Mouse (Mus musculus): ENCODE results near the gene Plxdc1.

Plxdc1 gene

GRCm38 (mm10) chr11:97987551-97988526 is 1.6 kb upstream of the Plxdc1 start:
- DNase-seq (ENCODE audit: low read depth, low spot score): peak; percentile 81

GRCm38 (mm10) chr11:97986738-97987465 is 658 bp upstream of the Plxdc1 start:
- no peak for DNase-seq (ENCODE audit: low read depth, low spot score)

GRCm38 (mm10) chr11:97983983-97984382 is 2.3 kb downstream of the Plxdc1 start:
- DNase-seq (ENCODE audit: low read depth, low spot score): no peak

GRCm38 (mm10) chr11:97983506-97983905 is 2.7 kb downstream of the Plxdc1 start:
- no peak for DNase-seq (ENCODE audit: low read depth, low spot score)

- DNase-seq (ENCODE audit: low read depth, low spot score): no peak
Measured at GRCm38 (mm10) chr11:97982721-97983120, 3.5 kb downstream of the Plxdc1 start.

- DNase-seq (ENCODE audit: low read depth, low spot score): no peak
Measured at GRCm38 (mm10) chr11:97980531-97980966, 5.7 kb downstream of the Plxdc1 start.

GRCm38 (mm10) chr11:97979824-97980495 is 6.3 kb downstream of the Plxdc1 start:
- no peak for DNase-seq (ENCODE audit: low read depth, low spot score)

- DNase-seq (ENCODE audit: low read depth, low spot score): no peak
Measured at GRCm38 (mm10) chr11:97978392-97978791, 7.9 kb downstream of the Plxdc1 start.

GRCm38 (mm10) chr11:97977797-97978196 is 8.4 kb downstream of the Plxdc1 start:
- no peak for DNase-seq (ENCODE audit: low read depth, low spot score)

GRCm38 (mm10) chr11:97974746-97975145 is 11.5 kb downstream of the Plxdc1 start:
- no peak for DNase-seq (ENCODE audit: low read depth, low spot score)

GRCm38 (mm10) chr11:97974141-97974540 is 12.1 kb downstream of the Plxdc1 start:
- DNase-seq (ENCODE audit: low read depth, low spot score): no peak

GRCm38 (mm10) chr11:97972434-97972833 is 13.8 kb downstream of the Plxdc1 start:
- DNase-seq (ENCODE audit: low read depth, low spot score): no peak

GRCm38 (mm10) chr11:97971232-97971631 is 15.0 kb downstream of the Plxdc1 start:
- DNase-seq (ENCODE audit: low read depth, low spot score): no peak

- no peak for DNase-seq (ENCODE audit: low read depth, low spot score)
Measured at GRCm38 (mm10) chr11:97970771-97971170, 15.5 kb downstream of the Plxdc1 start.

GRCm38 (mm10) chr11:97968385-97968784 is 17.9 kb downstream of the Plxdc1 start:
- DNase-seq (ENCODE audit: low read depth, low spot score): no peak

GRCm38 (mm10) chr11:97967114-97967513 is 19.1 kb downstream of the Plxdc1 start:
- DNase-seq (ENCODE audit: low read depth, low spot score): no peak

GRCm38 (mm10) chr11:97960907-97961306 is 25.3 kb downstream of the Plxdc1 start:
- no peak for DNase-seq (ENCODE audit: low read depth, low spot score)

- DNase-seq (ENCODE audit: low read depth, low spot score): no peak
Measured at GRCm38 (mm10) chr11:97959300-97959680, 27.0 kb downstream of the Plxdc1 start.

GRCm38 (mm10) chr11:97958641-97959299 is 27.5 kb downstream of the Plxdc1 start:
- no peak for DNase-seq (ENCODE audit: low read depth, low spot score)

- no peak for DNase-seq (ENCODE audit: low read depth, low spot score)
Measured at GRCm38 (mm10) chr11:97956905-97957560, 29.2 kb downstream of the Plxdc1 start.

GRCm38 (mm10) chr11:97955915-97956314 is 30.3 kb downstream of the Plxdc1 start:
- DNase-seq (ENCODE audit: low read depth, low spot score): no peak

All from retina, adult 2 months (tissue).